Mouse (Mus musculus) heart, adult 2 months (tissue): ENCODE data around the gene Krtap10-10. TPM values are rescaled to one million over a fixed set of nuclear protein-coding genes. Genes with fewer than 3 reads are reported as not detected.

Experiments used
- DNase-seq, 2 experiments: peaks; one replicate each; pipeline ENCODE4 v3.0.0; 2021
- H3K27ac ChIP-seq: fragments of 200-600 bp; 2 replicates; pipeline ENCODE4 v1.8.1; 2022
- H3K27me3 ChIP-seq: fragments of 200-500 bp; 2 replicates; pipeline ENCODE4 v1.6.1; 2012; ENCODE audit warnings: mild to moderate bottlenecking, low read length, inconsistent platforms, mixed read lengths; ENCODE audit not compliant: control insufficient read depth, insufficient read depth
- H3K36me3 ChIP-seq: fragments of 200-500 bp; 2 replicates; pipeline ENCODE4 v1.6.1; 2012; ENCODE audit warnings: low read length, inconsistent platforms; ENCODE audit not compliant: control insufficient read depth, insufficient read depth
- H3K4me1 ChIP-seq: fragments of 200-500 bp; 2 replicates; pipeline ENCODE4 v1.6.1; 2011; ENCODE audit warnings: low read length; ENCODE audit not compliant: control insufficient read depth, insufficient read depth
- H3K4me3 ChIP-seq: fragments of 200-600 bp; 2 replicates; pipeline ENCODE4 v1.8.1; 2022
- H3K79me2 ChIP-seq: fragments of 200-500 bp; replicated peaks from 2 replicates; pipeline ENCODE4 v1.6.1; 2012; ENCODE audit warnings: mild to moderate bottlenecking, inconsistent platforms, low read length, moderate library complexity, mixed read lengths; ENCODE audit not compliant: control insufficient read depth, insufficient read depth
- H3K9ac ChIP-seq: fragments of 200-500 bp; 2 replicates; pipeline ENCODE4 v1.6.1; 2012; ENCODE audit warnings: low read depth, mild to moderate bottlenecking, control low read depth, inconsistent platforms, low read length, mixed read lengths
- CTCF ChIP-seq: fragments of 200-600 bp; IDR thresholded peaks from 2 replicates; pipeline ENCODE4 v1.8.1; 2022; ENCODE audit warnings: antibody characterized with exemption, mild to moderate bottlenecking, moderate library complexity
- EP300 ChIP-seq: fragments of 200-500 bp; IDR thresholded peaks from 2 replicates; pipeline ENCODE4 v1.6.1; 2011; ENCODE audit warnings: low read depth, low read length, control low read depth; ENCODE audit not compliant: insufficient read depth
- POLR2A ChIP-seq: fragments of 200-500 bp; IDR thresholded peaks from 2 replicates; pipeline ENCODE4 v1.6.1; 2011; ENCODE audit warnings: mild to moderate bottlenecking, low read depth, low read length, control low read depth; ENCODE audit not compliant: insufficient read depth
- WGBS: fragments of 180-500 bp; shearing (Covaris S2); methylation state at CpG from one replicate; pipeline ENCODE4 v1.1.7; 2018; 5-methylcytosine and 5-hydroxymethylcytosine counted together
- intact Hi-C: fragments of 180-260 bp; cut with DNase I; formaldehyde crosslinking; loops from one replicate; pipeline ENCODE4 v1.15.1; 2025
- polyA plus RNA-seq: library from polyadenylated mRNA; depleted of rRNA; stranded (reverse); fragments of >200 nt; gene quantifications from 2 replicates; pipeline ENCODE4 v1.2.3, GENCODE M21; 2012
- total RNA-seq, 2 experiments: library from RNA; stranded (reverse); gene quantifications; 2 replicates each; pipeline ENCODE4 v1.2.3; 2021

Krtap10-10 gene
- total and polyA plus RNA-seq, 3 experiments = not detected

DNA sequence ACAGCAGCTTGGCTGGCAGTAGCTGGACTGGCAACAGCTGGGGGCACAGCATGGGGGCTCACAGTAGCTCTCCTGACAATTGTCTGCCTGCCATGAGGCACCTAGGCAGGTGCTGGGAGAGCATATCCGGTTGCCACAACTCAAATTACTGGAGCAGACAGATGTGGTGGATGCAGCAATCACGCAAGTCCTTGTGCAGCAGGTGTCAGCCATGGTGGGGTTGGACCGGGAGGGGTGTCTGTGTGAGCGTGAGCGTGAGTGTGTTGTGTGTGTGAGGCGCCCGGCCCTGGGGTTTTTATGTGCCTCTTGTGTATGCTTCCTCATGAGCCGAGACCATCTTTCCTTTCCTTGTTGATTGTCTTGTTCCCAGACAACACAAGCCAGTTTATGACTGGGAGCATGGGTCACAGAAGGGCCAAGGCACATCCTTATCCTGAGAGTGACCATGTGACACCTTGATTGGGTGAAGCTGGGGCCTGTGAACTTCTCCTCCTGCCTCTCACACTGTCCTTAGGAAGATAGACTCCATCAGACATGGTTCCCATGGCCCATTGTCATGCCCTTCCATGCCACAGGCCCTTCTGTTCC is 36.7 kb upstream of the Krtap10-10 start, which contains the start of gene Gm19668:
Gene Gm19668 (minus strand): TSS at position 213 of the 588 bp plus-strand sequence.
- intact Hi-C loops = loop anchor here (5.0 kb wide), 1 partner anchor 172 kb away; no protein-coding TSS in a partner anchor

DNA sequence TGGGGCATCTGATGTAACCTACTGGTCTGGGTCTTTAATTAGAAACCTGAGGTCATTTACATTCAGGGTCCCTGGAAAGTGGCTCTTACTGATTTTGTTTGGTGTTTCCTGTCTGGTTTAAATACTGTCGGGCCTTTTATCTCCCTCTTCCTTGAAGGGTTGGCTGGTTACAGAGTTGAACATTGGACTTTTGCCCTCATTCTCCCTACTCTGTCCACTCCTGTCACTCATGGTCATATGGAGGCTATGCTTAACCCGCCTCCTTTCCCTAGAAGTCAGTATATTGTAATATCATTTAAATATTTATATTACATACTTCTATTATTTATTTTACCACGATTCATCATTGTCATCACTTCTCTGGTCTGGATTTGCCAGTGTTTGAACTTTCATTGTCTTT is 31.7 kb upstream of the Krtap10-10 start:
- no peaks in the 10 kb centered on the region for H3K36me3 ChIP-seq
- DNase-seq = no peak
- H3K9ac ChIP-seq = no peak overlapping the region
- TF ChIP-seq CTCF (no peak), POLR2A (no peak), EP300 (no peak)
- intact Hi-C loops = no loop called here
- no peaks in the 10 kb centered on the region for H3K27me3 ChIP-seq
- H3K4me1 ChIP-seq = no peaks in the 10 kb centered on the region
- no peaks in the 10 kb centered on the region for H3K79me2 ChIP-seq
- WGBS = 57% methylated on average over 3 of the region's 3 CpGs
- no peak overlapping the region for H3K27ac ChIP-seq
- no peak overlapping the region for H3K4me3 ChIP-seq

More for the DNA sequence above, 36.7 kb upstream of the Krtap10-10 start, which contains the start of gene Gm19668:
- WGBS = 71% methylated on average over 8 of the region's 8 CpGs
- Histone ChIP-seq H3K36me3 (no peaks in the 10 kb centered on the region), H3K27me3 (no peaks in the 10 kb centered on the region), H3K9ac (no peak within 1 kb of the TSS), H3K27ac (no peak within 1 kb of the TSS), H3K4me1 (no peaks in the 10 kb centered on the region), H3K79me2 (no peaks in the 10 kb centered on the region), H3K4me3 (no peak within 1 kb of the TSS)
- TF ChIP-seq EP300 = no peak
- no peak for TF ChIP-seq CTCF
- TF ChIP-seq POLR2A = no peak
- no peak for DNase-seq

DNA sequence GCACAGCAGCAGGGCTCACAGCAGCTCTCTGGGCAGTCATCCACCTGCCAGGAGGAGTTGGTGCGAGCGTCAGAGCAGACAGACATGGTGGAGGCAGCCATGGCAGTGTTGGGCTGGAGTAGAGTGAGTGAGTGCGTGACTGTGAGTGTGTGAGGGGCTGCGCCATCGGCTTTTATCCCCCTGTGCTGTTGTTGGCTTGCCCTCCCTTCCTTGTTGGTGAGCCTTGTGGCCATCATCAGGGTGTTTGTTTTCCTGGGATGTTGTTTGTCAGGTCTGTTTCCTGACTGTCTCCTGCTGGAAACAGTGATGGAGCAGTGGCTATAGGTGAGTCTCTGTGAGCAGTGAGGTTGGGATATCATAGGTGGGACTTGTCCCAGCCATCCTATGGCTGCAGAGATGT is 24.0 kb upstream of the Krtap10-10 start, which contains the start of gene Gm9507:
Gene Gm9507 (minus strand): TSS at position 101 of the 400 bp plus-strand sequence.
- Histone ChIP-seq H3K27ac (no peak within 1 kb of the TSS), H3K27me3 (no peaks in the 10 kb centered on the region), H3K4me3 (no peak within 1 kb of the TSS), H3K79me2 (no peaks in the 10 kb centered on the region), H3K4me1 (no peaks in the 10 kb centered on the region), H3K9ac (no peak within 1 kb of the TSS), H3K36me3 (no peaks in the 10 kb centered on the region)
- TF ChIP-seq POLR2A = no peak
- TF ChIP-seq CTCF = no peak
- intact Hi-C loops = no loop called here
- WGBS = 56% methylated on average over 5 of the region's 5 CpGs
- no peak for DNase-seq

DNA sequence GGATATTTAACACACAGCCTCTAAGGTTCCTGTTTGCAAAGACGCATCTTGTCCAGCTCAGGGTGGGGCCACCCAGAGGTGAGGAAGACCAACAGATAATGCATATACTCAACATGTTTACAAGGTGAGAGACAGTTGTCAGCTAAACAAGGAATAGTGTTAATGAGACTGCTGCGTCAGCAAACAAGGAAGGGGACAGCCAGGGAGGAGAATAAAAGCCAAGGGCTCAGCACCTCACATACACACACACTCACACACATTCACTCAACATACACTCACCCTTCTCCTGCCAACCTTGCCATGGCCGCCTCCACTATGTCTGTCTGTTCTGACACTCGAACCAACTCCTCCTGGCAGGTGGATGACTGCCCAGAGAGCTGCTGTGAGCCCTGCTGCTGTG is 21.4 kb upstream of the Krtap10-10 start, which contains the start of gene Gm2696:
Gene Gm2696 (plus strand): TSS at position 301 of the 400 bp plus-strand sequence.
- Histone ChIP-seq H3K27me3 (no peaks in the 10 kb centered on the region), H3K9ac (no peak within 1 kb of the TSS), H3K36me3 (no peaks in the 10 kb centered on the region), H3K4me3 (no peak within 1 kb of the TSS), H3K27ac (no peak within 1 kb of the TSS), H3K79me2 (no peaks in the 10 kb centered on the region), H3K4me1 (no peaks in the 10 kb centered on the region)
- TF ChIP-seq EP300 (no peak), POLR2A (no peak), CTCF (no peak)
- 44% methylated on average over 4 of the region's 4 CpGs for WGBS
- intact Hi-C loops = no loop called here
- DNase-seq = no peak

DNA sequence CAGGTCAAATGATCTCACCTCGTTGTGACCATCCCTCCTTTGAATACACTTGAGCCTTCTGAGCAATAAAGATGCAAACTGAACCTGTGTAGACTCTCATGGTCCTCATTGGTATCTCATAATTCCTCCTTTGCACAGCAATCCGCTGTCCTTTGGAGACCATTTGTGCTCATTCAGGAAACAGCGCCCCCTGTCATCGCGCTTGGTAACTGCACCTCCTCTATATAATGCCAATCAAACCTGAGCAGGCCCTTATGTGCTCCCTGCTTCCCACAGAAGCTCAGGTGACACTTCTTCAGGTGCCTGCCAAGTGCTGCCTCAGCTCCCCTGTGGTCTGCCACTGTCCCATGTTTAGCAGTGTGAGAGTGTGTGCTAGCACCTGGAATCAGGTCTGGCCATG is 20.2 kb upstream of the Krtap10-10 start:
- intact Hi-C loops = loop anchor here (5.0 kb wide), 1 partner anchor 188 kb away; no protein-coding TSS in a partner anchor
- H3K79me2 ChIP-seq = no peaks in the 10 kb centered on the region
- peak; percentile 76 for TF ChIP-seq CTCF
- no peak for TF ChIP-seq EP300
- H3K4me3 ChIP-seq = no peak overlapping the region
- 28% methylated on average over 5 of the region's 5 CpGs for WGBS
- no peak overlapping the region for H3K27ac ChIP-seq
- no peaks in the 10 kb centered on the region for H3K4me1 ChIP-seq
- H3K36me3 ChIP-seq = no peaks in the 10 kb centered on the region
- DNase-seq = peak in 1 of 2 experiments; percentile 26
- no peak overlapping the region for H3K9ac ChIP-seq
- H3K27me3 ChIP-seq = no peaks in the 10 kb centered on the region

DNA sequence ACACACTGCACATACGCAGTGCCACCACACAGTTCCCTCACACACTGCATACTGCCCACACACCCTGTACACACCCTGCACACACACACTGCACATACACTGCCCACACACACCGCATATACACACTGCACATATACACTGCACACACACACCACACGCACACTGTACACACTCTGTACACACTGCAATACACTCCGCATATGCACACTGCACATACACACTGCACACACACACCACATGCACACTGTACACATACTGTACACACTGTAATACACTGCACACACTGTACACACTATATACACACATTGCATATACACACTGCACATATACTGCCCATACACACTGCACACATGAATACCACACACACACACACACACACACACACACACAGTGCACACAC is 17.2 kb upstream of the Krtap10-10 start:
- TF ChIP-seq EP300 (no peak), POLR2A (no peak)
- 93% methylated on average over 4 of the region's 4 CpGs for WGBS
- Histone ChIP-seq H3K4me1 (no peaks in the 10 kb centered on the region), H3K79me2 (no peaks in the 10 kb centered on the region), H3K4me3 (no peak overlapping the region), H3K27ac (no peak overlapping the region), H3K27me3 (no peaks in the 10 kb centered on the region), H3K9ac (no peak overlapping the region), H3K36me3 (no peaks in the 10 kb centered on the region)
- no peak for DNase-seq
- intact Hi-C loops = loop anchor here (5.0 kb wide), 1 partner anchor 191 kb away; no protein-coding TSS in a partner anchor
